ENCODE assay signal across 19 mouse cellular contexts in genomic region chr16:33681661-33682060, GRCm38 (mm10).
"Had no signal": no experiment of that assay in that cellular context is flagged by ENCODE, and none has a peak within 500 bp of the region (broad histone marks: within the 10 kb centered on the region; RNA-seq: fewer than 3 reads in every experiment).

No protein-coding gene starts in this region.

- H3K27ac ChIP-seq: liver, embryonic 13.5 days; stomach, embryonic 15.5 days had no signal

- H3K4me3 ChIP-seq: kidney, embryonic 15.5 days; left cerebral cortex, adult 2 months; liver, embryonic 13.5 days; megakaryocyte, embryonic 14.5 days; neural tube, embryonic 13.5 days; stomach, embryonic 15.5 days had no signal

- H3K36me3 ChIP-seq: kidney, embryonic 15.5 days; liver, embryonic 13.5 days; neural tube, embryonic 13.5 days; stomach, embryonic 15.5 days had no signal

- H3K9ac ChIP-seq: kidney, embryonic 15.5 days; liver, embryonic 13.5 days; neural tube, embryonic 13.5 days; stomach, embryonic 15.5 days had no signal

- H3K9me3 ChIP-seq: kidney, embryonic 15.5 days; liver, embryonic 13.5 days; neural tube, embryonic 13.5 days; stomach, embryonic 15.5 days had no signal

- H3K27me3 ChIP-seq: liver, embryonic 13.5 days; neural tube, embryonic 13.5 days; stomach, embryonic 15.5 days had no signal

- DNase-seq: kidney, adult 8-10 months; kidney, postnatal 10 days; kidney, postnatal 36 days; layer of hippocampus, adult 9-11 months; liver, embryonic 13.5 days; lung, postnatal 36 days; midbrain, embryonic 14.5 days; retina, postnatal 1 day; right cerebral cortex, postnatal 25 days; spleen, adult 18-20 months; thymus, adult 2 months; thymus, postnatal 14 days; thymus, postnatal 4 days had no signal

- H3K4me2 ChIP-seq: kidney, embryonic 15.5 days; liver, embryonic 13.5 days; midbrain, embryonic 11.5 days; neural tube, embryonic 13.5 days; stomach, embryonic 15.5 days had no signal
